Mouse (Mus musculus) heart, adult 2 months (tissue): ENCODE results near the gene Smg1. TPM values are rescaled to one million over a fixed set of nuclear protein-coding genes. Genes with fewer than 3 reads are reported as not detected.
A peak's percentile ranks its signal among the peaks of the same experiment; 100 is the strongest.

Experiments used
- DNase-seq, 2 experiments: peaks; one replicate each; pipeline ENCODE4 v3.0.0; 2021
- H3K27ac ChIP-seq: fragments of 200-600 bp; 2 replicates; pipeline ENCODE4 v1.8.1; 2022
- H3K27me3 ChIP-seq: fragments of 200-500 bp; 2 replicates; pipeline ENCODE4 v1.6.1; 2012; ENCODE audit warnings: mild to moderate bottlenecking, low read length, inconsistent platforms, mixed read lengths; ENCODE audit not compliant: control insufficient read depth, insufficient read depth
- H3K36me3 ChIP-seq: fragments of 200-500 bp; 2 replicates; pipeline ENCODE4 v1.6.1; 2012; ENCODE audit warnings: low read length, inconsistent platforms; ENCODE audit not compliant: control insufficient read depth, insufficient read depth
- H3K4me1 ChIP-seq: fragments of 200-500 bp; 2 replicates; pipeline ENCODE4 v1.6.1; 2011; ENCODE audit warnings: low read length; ENCODE audit not compliant: control insufficient read depth, insufficient read depth
- H3K4me3 ChIP-seq: fragments of 200-600 bp; 2 replicates; pipeline ENCODE4 v1.8.1; 2022
- H3K79me2 ChIP-seq: fragments of 200-500 bp; replicated peaks from 2 replicates; pipeline ENCODE4 v1.6.1; 2012; ENCODE audit warnings: mild to moderate bottlenecking, inconsistent platforms, low read length, moderate library complexity, mixed read lengths; ENCODE audit not compliant: control insufficient read depth, insufficient read depth
- H3K9ac ChIP-seq: fragments of 200-500 bp; 2 replicates; pipeline ENCODE4 v1.6.1; 2012; ENCODE audit warnings: low read depth, mild to moderate bottlenecking, control low read depth, inconsistent platforms, low read length, mixed read lengths
- CTCF ChIP-seq: fragments of 200-600 bp; IDR thresholded peaks from 2 replicates; pipeline ENCODE4 v1.8.1; 2022; ENCODE audit warnings: antibody characterized with exemption, mild to moderate bottlenecking, moderate library complexity
- EP300 ChIP-seq: fragments of 200-500 bp; IDR thresholded peaks from 2 replicates; pipeline ENCODE4 v1.6.1; 2011; ENCODE audit warnings: low read depth, low read length, control low read depth; ENCODE audit not compliant: insufficient read depth
- POLR2A ChIP-seq: fragments of 200-500 bp; IDR thresholded peaks from 2 replicates; pipeline ENCODE4 v1.6.1; 2011; ENCODE audit warnings: mild to moderate bottlenecking, low read depth, low read length, control low read depth; ENCODE audit not compliant: insufficient read depth
- WGBS: fragments of 180-500 bp; shearing (Covaris S2); methylation state at CpG from one replicate; pipeline ENCODE4 v1.1.7; 2018; 5-methylcytosine and 5-hydroxymethylcytosine counted together
- intact Hi-C: fragments of 180-260 bp; cut with DNase I; formaldehyde crosslinking; loops from one replicate; pipeline ENCODE4 v1.15.1; 2025
- polyA plus RNA-seq: library from polyadenylated mRNA; depleted of rRNA; stranded (reverse); fragments of >200 nt; gene quantifications from 2 replicates; pipeline ENCODE4 v1.2.3, GENCODE M21; 2012
- total RNA-seq, 2 experiments: library from RNA; stranded (reverse); gene quantifications; 2 replicates each; pipeline ENCODE4 v1.2.3; 2021

The Smg1 gene
- total and polyA plus RNA-seq, 3 experiments: 12.6 to 32.4 (median 31.3) TPM

DNA sequence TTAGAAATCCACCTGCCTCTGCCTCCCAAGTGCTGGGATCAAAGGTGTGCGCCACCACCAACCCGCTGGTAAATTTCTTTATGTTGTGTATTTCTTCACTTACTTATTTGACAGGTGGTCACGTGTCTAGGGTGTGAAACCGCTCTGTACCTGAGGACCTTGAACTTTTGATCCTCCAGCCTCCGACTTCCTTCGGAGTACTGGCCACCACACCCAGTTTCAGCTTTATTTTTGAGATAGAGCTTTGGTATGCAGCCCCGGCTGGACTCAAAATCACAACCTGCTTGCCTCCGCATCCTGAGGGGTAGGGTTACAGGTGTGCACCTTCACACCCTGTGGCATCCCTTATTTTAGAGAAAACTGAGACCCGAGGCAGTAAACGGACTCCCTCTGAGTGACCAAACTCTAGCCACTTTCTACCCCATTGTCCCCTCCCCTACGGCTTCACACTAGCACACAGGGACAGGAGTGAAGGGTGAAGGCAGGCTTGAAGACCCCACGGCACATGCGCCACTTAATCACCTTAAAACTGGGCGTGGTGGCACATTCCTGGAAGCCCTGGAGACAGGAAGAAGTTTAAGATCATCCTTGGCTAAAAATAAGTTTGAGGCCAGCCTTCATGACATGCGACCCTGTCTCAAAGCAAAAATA is 33.3 kb upstream of the Smg1 start:
- H3K79me2 ChIP-seq: no peaks in the 10 kb centered on the region
- intact Hi-C loops: loop anchor here (5.0 kb wide), 2 partner anchors 35 to 150 kb away; partner anchors contain the start of genes Arl6ip1 and Smg1
- WGBS: 75% methylated on average over 15 of the region's 15 CpGs
- peak overlapping the region; percentile 71 for H3K27ac ChIP-seq
- no peaks in the 10 kb centered on the region for H3K36me3 ChIP-seq
- DNase-seq: no peak
- no peak for TF ChIP-seq EP300
- TF ChIP-seq POLR2A: no peak
- TF ChIP-seq CTCF: no peak
- H3K4me3 ChIP-seq: peak overlapping the region; percentile 47
- H3K27me3 ChIP-seq: no peaks in the 10 kb centered on the region
- no peak overlapping the region for H3K9ac ChIP-seq
- H3K4me1 ChIP-seq: peaks cover 2% of the 10 kb centered on the region; the same call in 1 of the 2 replicates

DNA sequence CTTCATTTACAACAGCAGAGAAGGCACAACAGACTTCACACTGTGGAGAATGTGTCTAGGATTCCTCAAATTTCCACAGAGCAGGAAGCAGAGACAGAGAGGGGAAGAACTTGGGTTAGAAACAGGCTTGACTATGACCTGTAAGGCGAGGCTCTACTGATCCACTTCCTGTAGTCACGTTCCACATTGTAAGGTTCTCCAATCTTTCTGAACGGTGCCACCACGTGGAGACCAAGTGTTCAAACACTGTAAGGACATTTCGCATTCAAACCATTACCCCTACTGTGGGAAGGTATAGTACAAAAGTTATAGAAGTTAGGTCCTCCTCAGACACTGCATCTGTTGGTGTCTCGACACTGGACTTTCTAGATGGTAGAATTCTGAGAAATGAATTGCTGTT is 31.8 kb upstream of the Smg1 start:
- Histone ChIP-seq H3K4me1 (peaks cover 2% of the 10 kb centered on the region; the same call in 1 of the 2 replicates), H3K4me3 (no peak overlapping the region), H3K9ac (no peak overlapping the region), H3K27me3 (no peaks in the 10 kb centered on the region), H3K27ac (no peak overlapping the region), H3K79me2 (no peaks in the 10 kb centered on the region), H3K36me3 (no peaks in the 10 kb centered on the region)
- intact Hi-C loops: loop anchor here (5.0 kb wide), 2 partner anchors 33 to 148 kb away; partner anchors contain the start of genes Arl6ip1 and Smg1
- no peak for TF ChIP-seq EP300
- TF ChIP-seq CTCF: peak; percentile 45
- no peak for TF ChIP-seq POLR2A
- no peak for DNase-seq
- WGBS: 53% methylated on average over 6 of the region's 6 CpGs

DNA sequence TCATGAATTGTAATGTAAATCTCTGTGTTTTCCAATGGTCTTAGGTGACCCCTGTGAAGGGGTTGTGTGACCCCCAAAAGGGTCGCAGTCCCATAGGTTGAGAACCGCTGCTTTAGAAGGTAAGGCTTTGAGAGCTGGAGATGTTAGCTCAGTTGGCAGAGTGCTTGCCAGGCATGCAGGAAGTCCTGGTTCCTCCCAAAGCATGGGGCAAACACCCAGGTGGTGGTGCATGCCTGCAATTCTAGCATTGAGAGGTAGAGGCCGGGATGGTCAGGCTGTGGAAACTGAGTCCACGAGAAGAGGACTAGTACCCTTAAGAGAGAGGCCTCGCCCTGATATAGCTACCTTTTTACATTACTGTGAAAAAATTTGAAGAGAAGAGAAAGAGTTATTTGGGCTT is 31.4 kb upstream of the Smg1 start:
- TF ChIP-seq EP300 (no peak), CTCF (no peak), POLR2A (no peak)
- H3K4me1 ChIP-seq: peaks cover 2% of the 10 kb centered on the region; the same call in 1 of the 2 replicates
- no peak for DNase-seq
- H3K27me3 ChIP-seq: no peaks in the 10 kb centered on the region
- H3K4me3 ChIP-seq: no peak overlapping the region
- intact Hi-C loops: loop anchor here (5.0 kb wide), 2 partner anchors 33 to 148 kb away; partner anchors contain the start of genes Arl6ip1 and Smg1
- H3K9ac ChIP-seq: no peak overlapping the region
- 86% methylated on average over 5 of the region's 5 CpGs for WGBS
- H3K27ac ChIP-seq: no peak overlapping the region
- H3K36me3 ChIP-seq: no peaks in the 10 kb centered on the region
- no peaks in the 10 kb centered on the region for H3K79me2 ChIP-seq

DNA sequence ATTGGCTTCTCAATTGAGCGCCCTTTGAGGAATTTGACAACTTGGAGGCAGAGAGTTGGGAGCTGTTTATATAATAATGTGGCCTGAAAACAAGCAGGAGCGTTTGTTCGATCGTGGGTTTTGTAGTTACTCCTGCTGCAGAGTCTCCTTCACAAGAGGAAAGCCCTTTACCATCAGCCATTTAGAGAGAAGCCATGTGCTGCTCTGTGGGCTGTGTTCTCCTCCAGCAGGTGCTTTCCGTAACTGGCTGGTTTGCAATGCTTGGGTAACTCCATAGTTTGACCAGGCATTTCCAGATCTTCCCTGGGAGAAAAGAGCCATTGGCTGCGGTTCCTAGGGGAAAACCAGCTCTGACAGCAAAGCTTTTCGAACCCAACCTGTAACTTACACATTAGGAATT is 30.7 kb upstream of the Smg1 start:
- H3K27ac ChIP-seq: no peak overlapping the region
- H3K4me1 ChIP-seq: peaks cover 2% of the 10 kb centered on the region; the same call in 1 of the 2 replicates
- 93% methylated on average over 7 of the region's 7 CpGs for whole genome bisulfite sequencing
- no peaks in the 10 kb centered on the region for H3K36me3 ChIP-seq
- TF ChIP-seq CTCF: no peak
- no peaks in the 10 kb centered on the region for H3K79me2 ChIP-seq
- DNase-seq: no peak
- no peaks in the 10 kb centered on the region for H3K27me3 ChIP-seq
- H3K4me3 ChIP-seq: no peak overlapping the region
- H3K9ac ChIP-seq: no peak overlapping the region
- intact Hi-C loops: no loop called here

DNA sequence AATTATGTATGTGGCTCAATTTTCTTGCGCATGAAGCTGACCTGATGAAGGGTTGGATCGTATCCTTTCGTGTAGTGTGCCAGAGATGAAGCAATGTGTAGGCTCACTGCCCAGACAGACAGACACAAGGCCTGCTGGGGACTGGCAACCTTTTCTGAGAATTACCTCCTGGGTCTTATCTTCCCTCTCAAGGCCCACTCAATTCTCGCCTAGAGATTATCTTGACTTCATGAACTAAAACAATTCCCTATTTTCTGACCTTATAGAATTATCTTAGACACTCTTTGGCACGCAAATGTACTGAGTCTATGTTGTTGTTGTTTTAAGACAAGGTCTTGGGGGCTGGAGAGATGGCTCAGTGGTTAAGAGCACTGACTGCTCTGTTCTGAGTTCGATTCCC is 22.6 kb upstream of the Smg1 start:
- H3K36me3 ChIP-seq: no peaks in the 10 kb centered on the region
- H3K4me3 ChIP-seq: no peak overlapping the region
- H3K4me1 ChIP-seq: no peaks in the 10 kb centered on the region
- H3K79me2 ChIP-seq: no peaks in the 10 kb centered on the region
- no peaks in the 10 kb centered on the region for H3K27me3 ChIP-seq
- no peak overlapping the region for H3K27ac ChIP-seq
- H3K9ac ChIP-seq: no peak overlapping the region
- TF ChIP-seq POLR2A (no peak), EP300 (no peak), CTCF (no peak)
- DNase-seq: peak; percentile 71 to 79
- WGBS: 44% methylated on average over 6 of the region's 6 CpGs
- intact Hi-C loops: no loop called here

DNA sequence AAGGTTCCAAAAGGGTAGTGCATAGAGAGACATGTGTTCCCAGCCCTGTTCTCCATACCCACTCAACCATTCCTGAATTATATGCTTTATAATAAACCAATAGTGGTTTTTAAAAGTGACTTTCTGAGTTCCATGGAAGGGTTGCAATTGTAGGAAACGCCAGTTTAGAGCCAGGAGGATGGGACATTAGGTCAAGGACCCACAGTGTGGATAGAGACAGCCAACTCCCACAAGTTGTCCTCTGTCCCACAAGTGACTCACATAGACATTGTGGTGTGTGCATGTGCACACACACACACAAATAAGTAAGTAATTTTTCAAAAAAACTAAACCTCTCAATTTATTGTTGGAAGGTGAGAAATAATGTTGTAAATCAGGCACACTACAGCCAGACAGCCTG is 20.1 kb upstream of the Smg1 start:
- Histone ChIP-seq H3K27ac (no peak overlapping the region), H3K4me3 (no peak overlapping the region), H3K9ac (no peak overlapping the region), H3K27me3 (no peaks in the 10 kb centered on the region), H3K36me3 (no peaks in the 10 kb centered on the region), H3K4me1 (no peaks in the 10 kb centered on the region), H3K79me2 (no peaks in the 10 kb centered on the region)
- no peak for DNase-seq
- WGBS: 58% methylated on average over 1 of the region's 1 CpGs
- intact Hi-C loops: no loop called here
- no peak for TF ChIP-seq CTCF
- TF ChIP-seq POLR2A: no peak
- TF ChIP-seq EP300: no peak
